Mouse (Mus musculus) heart, adult 8-10 months (tissue): ENCODE data around the gene Hist1h1b. TPM values are rescaled to one million over a fixed set of nuclear protein-coding genes. Genes with fewer than 3 reads are reported as not detected.
"Not testable (repeated sequence)": the region's sequence is repeated elsewhere in the genome, so short reads cannot be mapped to it uniquely, and the experiment has no call there.

Source experiments
- DNase-seq: peaks from one replicate; pipeline ENCODE4 v3.0.0; 2022; ENCODE audit warnings: low spot score
- total RNA-seq, 4 experiments: library from RNA; stranded (reverse); gene quantifications; 2 replicates each; pipeline ENCODE4 v1.2.4; 2022

Hist1h1b gene
- 1 to 10 TPM in 3 of 4 experiments, under 1 TPM in 1; 0.62 to 4.7 (median 2.5) TPM for total RNA-seq

GRCm38 (mm10) chr13:21779767-21780731 lies at the start of gene Hist1h1b:
Hist1h1b (minus strand) TSS chr13:21780625.
- DNase-seq = peak; percentile 33

GRCm38 (mm10) chr13:21828511-21828910 lies 48.1 kb upstream of the Hist1h1b start:
- no peak for DNase-seq

DNA sequence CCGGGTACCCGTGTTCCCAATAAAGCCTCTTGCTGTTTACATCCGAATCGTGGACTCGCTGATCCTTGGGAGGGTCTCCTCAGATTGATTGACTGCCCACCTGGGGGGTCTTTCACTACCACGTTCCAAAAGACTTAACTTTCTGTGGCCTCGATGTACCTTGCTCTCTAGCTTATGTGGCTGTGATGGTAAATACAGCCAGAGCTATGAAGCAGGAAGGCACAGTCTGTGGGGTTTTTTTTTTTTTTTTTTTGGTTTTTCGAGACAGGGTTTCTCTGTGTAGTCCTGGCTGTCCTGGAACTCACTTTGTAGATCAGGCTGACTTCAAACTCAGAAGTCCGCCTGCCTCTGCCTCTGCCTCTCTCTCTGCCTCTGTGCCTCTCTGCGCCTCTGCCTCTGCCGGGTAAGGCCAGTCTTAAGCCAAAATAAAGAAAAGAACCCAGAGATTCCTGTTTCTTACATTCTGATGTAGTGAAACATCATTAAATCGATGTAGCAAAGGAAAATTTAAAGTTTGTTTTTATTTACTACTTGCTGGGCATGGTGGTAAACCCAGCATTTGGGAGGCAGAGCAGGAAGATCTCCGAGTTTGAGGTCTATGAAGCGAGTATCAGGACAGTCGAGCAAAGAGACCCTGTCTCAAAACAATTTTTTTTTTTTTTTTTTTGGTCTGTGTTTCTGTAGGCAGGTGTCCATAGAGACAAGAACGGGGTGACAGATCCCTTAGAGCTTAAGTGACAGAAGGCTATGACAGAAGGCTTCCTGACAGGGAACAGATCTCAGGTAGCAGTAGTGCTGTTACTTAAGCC lies 39.9 kb upstream of the Hist1h1b start:
- DNase-seq = not testable (repeated sequence)

- DNase-seq = not testable (repeated sequence)
These were observed 31.7 kb upstream of the Hist1h1b start for GRCm38 (mm10) chr13:21812092-21812491.

GRCm38 (mm10) chr13:21811539-21811938 lies 31.1 kb upstream of the Hist1h1b start, which contains the start of gene Hist1h4m:
Hist1h4m (plus strand) TSS chr13:21811746.
- peak; percentile 61 for DNase-seq

DNA sequence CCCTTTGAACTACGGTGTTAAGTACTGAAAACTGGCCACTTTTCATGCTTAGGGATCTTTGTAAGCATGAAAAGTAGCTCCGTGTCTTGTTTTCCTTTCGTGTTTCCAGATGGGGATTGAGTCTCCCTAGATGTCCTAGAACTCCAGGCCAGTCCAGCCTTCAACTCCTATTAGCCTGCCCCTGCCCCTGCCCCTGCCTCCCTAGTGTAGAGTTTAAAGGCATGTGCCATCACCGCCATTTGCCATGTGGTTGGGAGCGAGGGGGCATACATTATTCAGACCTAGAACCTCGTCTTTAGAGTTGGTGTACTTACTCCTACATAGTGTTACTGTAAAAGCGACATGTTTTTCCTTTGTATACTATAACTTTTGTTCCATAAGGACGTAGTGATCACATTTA lies 30.6 kb upstream of the Hist1h1b start:
- DNase-seq = not testable (repeated sequence)

- DNase-seq = not testable (repeated sequence)
These were observed 29.6 kb upstream of the Hist1h1b start, which contains the start of the genes Hist1h2bq and Hist1h2ao for GRCm38 (mm10) chr13:21810073-21810472. Hist1h2bq (minus strand) TSS chr13:21810197. Hist1h2ao (plus strand) TSS chr13:21810465.

DNA sequence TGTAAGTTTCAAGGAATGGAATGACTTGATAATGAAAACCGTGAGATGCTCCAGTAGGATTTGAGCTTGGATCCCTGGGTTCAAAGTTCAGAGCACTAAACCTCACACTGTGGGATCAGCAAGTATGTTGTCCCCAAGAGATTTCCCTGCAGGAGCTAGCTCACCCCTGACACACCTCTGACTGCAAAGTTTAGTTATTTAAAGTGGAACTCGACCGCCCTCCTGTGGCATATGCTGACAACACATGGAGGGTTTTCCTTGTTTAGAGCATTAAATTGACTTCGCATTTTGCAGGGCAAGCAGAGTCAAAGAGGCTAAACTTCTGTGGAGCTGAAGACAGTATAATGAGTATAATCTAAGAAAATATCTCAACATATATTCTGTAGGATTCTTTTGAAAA lies 22.6 kb upstream of the Hist1h1b start:
- not testable (repeated sequence) for DNase-seq

GRCm38 (mm10) chr13:21797163-21797562 lies 16.7 kb upstream of the Hist1h1b start:
- DNase-seq = not testable (repeated sequence)

DNA sequence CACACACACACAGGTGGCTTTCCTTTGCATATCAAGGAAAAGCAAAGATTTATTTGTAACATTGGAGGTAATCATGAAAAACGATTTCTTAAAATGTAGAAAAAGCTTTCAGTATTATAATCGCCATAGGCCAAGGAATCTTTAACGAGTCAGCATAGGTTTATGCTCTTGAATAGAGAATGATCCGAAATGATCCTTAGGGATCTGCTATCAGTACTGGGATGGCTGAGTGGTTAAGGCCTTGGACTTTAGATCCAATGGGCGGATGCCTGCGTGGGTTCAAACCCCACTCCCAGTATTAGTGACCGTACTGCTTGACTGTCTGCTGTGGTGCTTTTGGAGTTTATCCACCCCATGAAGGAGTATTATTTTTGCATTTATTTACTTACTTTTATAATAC lies 15.2 kb upstream of the Hist1h1b start:
- no peak for DNase-seq

DNA sequence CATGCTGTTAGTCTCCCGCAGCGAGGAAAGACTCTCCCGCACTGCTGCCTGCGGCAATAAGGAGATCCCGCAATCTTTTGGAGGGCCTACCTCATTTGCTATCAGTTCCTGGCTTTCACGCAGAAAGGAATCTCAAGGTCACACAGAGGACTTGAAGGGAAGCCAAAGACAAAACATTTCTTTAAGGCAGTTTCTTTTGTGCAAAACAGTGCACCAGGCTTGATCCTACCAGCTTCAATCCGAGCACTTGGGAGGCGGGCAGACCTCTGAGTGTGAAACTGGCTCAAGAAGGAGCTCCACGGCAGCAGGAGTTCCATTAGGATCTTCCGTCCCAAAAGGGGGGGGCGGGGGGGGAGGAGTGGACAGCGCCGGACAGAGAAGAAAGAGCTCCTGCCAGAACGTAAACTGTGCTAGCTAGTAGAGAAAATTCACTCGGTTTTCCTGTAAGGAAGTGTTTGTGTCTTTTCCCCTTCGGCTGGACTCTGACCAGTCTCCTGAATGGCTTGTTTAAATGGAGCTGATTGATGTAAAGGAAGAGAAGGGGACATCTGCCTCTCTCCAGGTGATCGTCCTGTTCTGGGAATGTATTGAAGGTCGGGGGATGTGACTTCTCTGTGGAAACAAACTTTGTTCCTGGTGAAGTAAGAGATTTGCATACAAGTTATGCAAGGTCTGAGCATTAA lies 10.3 kb upstream of the Hist1h1b start:
- DNase-seq = no peak

DNA sequence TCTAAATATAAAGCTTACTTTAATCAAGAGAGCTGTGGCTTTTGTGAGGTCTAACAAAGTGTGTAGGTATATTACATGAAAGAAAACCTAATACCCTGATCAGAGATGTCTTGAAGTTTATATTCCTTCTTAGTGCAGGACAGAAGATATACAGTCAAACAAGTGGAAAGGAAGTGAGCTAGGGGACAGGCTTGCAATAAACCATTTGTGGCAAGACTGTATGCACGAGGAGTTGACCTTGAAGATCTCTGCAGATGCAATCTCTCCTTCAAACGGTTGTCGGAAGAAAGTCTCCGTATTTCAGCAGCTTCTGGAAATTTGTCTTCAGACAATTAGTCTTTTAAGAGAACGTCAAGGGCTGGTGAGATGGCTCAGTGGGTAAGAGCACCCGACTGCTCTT lies 9.5 kb upstream of the Hist1h1b start:
- no peak for DNase-seq

DNA sequence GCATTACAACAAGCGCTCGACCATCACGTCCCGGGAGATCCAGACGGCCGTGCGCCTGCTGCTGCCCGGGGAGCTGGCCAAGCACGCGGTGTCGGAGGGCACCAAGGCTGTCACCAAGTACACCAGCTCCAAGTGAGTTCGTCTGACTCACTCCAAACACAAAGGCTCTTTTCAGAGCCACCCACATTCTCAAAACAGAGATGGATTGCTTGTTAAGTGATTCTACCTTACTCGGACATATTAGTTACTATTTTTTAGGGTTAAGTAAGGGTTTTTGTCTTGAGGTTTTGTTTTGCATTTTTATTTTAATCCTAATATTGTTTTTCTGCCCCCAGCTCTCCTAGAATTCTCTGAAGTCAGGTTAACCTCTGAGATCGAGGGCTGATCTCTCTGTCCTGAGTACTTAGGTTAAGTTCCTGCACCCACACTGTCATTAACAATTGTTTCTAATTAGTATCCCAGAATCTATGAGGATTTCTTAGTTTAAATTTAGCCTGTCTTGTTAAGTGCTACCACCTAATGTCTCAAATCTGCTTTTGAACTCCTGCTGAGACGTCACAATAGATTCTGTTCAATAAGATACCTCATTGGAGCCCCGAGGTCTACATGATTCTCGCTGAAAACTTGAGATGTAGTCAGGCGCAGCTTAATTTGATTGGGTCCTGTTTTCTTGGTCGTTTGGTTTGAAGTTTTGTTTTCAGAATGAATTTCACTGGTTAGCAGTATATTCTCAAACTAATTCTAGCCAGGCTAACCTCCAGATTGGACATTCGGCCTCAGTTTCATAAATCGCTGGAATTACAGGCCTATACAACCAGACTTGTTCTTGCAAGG lies 7.6 kb upstream of the Hist1h1b start:
- DNase-seq = no peak

GRCm38 (mm10) chr13:21786899-21787629 lies 6.6 kb upstream of the Hist1h1b start, which contains the start of the genes Hist1h2an and Hist1h2bp:
Hist1h2an (minus strand) TSS chr13:21787218.
Hist1h2bp (plus strand) TSS chr13:21787461.
- peak; percentile 96 for DNase-seq

DNA sequence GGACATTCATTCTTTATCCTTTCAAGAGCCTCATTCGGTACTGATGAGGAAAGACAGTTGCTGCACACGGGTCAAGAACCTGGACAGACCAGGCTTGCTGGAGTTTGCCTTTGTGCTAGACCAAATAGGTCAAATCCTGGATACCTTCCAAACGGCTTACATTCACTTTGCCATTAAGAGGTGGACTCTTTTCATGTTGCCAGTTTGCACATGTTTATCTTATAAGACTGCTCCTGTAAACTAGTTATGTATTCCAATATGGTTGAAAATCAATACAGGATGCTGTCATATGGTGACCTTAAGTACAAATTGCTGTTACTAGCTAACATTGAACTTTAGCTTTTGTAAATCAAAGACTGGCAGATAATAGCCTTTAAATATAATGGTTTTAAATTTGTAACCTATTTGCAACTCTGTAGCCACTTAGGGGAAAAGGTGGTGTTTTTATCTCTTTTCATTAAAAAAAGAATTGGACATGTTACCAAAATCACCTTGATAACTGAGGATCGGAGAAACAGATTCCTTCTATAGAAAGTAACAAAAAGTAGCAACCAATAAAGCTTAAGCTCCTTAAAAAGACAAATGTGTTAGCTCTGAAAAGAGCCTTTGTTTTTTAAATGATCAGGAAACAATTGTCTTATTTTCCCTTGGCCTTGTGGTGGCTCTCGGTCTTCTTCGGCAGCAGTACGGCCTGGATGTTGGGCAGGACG lies 5.9 kb upstream of the Hist1h1b start:
- DNase-seq = no peak

DNA sequence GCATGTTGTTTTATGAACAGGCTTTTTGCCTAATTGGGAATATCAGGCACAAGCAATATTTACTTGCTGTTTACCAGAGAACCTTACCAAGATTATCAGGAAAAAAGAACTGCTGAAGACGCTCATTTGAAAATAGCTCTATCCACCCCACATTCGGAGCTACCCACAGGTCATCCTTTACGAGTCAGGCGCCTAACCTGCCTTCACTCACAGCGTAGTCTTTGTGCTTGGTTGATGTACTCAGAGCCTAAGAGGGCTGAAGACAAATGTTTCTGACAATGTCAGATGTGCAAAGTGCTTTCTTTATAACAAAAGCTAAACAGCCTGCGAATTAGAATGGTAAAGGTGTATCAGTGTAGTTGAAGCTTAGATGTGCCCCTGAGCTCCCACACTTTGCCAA lies 3.9 kb upstream of the Hist1h1b start:
- DNase-seq = no peak

- no peak for DNase-seq
These were observed 3.3 kb upstream of the Hist1h1b start for GRCm38 (mm10) chr13:21783734-21784161.

DNA sequence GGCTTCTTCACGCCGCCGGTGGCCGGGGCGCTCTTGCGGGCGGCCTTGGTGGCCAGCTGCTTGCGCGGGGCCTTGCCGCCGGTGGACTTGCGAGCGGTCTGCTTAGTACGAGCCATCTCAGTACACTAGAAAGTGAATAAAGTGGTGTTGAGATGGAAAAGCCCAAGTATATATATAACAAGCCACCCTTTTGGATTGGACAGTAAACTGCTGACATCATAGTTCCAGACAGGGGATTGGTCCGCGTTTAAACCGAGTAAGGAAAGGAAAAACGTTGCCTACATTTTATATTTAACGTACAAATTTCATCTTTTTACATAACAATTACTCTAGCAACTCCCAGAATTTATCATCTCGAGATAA lies 2.8 kb upstream of the Hist1h1b start, which contains the start of gene Hist1h3i:
Hist1h3i (minus strand) TSS at position 116 of the 363 bp plus-strand sequence.
- peak; percentile 84 for DNase-seq
